Mouse (Mus musculus): Measurements from ENCODE around the gene Adora2a. TPM values are rescaled to one million over a fixed set of nuclear protein-coding genes. Genes with fewer than 3 reads are reported as not detected.
A peak's percentile ranks its signal among the peaks of the same experiment; 100 is the strongest.
"Not testable (repeated sequence)": the region's sequence is repeated elsewhere in the genome, so short reads cannot be mapped to it uniquely, and the experiment has no call there.

Gene Adora2a
- polyA plus RNA-seq, 1 experiment from 2014 or later, result 0.11 TPM

DNA sequence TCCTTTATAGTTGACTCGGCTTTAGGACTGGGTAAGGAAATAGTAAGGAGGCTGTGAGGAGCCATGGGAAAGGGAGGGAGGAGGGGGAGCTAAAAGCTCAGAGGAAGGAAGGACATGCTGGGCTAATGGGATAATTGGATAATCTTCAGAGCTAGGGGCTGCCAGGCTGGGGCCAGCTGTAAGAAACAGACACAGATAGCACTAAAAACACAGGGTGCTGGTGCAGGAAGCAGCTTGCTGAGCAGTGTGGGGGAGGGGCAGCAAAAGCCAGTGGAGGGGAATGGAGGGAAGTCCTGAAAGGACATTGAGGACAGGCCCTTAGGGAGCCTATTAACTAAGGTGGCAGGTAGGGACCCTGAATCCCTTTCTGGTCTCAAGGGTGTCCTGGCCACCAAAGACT is 27.9 kb downstream of the Adora2a start:
- not testable (repeated sequence) for H3K79me2 ChIP-seq (ENCODE audit: inconsistent target); H3K4me3 ChIP-seq (ENCODE audit: inconsistent target); H3K36me3 ChIP-seq (ENCODE audit: inconsistent target); H3K27ac ChIP-seq
- 100% methylated on average over 1 of the region's 1 CpGs for WGBS (ENCODE audit: missing documents)

GRCm38 (mm10) chr10:75345265-75345664 is 28.6 kb downstream of the Adora2a start:
- H3K4me3 ChIP-seq (ENCODE audit: inconsistent target), result no peak overlapping the region
- H3K36me3 ChIP-seq (ENCODE audit: inconsistent target), result no peaks in the 10 kb centered on the region
- 13% methylated on average over 2 of the region's 2 CpGs for WGBS (ENCODE audit: missing documents)
- H3K27ac ChIP-seq, result no peak overlapping the region
- no peaks in the 10 kb centered on the region for H3K79me2 ChIP-seq (ENCODE audit: inconsistent target)

DNA sequence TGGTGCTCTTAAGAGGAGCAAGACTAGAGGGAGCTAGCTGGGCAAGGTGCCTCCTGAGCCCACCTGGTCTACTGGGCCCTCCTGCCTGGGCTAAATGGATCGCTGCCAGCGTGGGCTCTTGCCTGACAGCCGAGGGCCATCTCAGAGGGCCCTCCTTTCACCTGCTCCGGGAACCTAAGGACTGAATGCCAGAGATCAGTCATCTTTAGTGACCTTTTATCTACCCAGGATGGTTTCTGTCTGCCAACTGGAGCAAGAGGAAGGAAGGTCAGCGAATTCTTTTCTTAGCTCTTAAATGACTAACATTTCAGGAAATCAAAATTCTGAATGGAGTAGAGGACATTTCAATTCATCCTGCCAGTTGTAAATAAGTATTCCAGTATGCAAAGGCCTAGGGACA is 33.9 kb downstream of the Adora2a start:
- no peaks in the 10 kb centered on the region for H3K36me3 ChIP-seq (ENCODE audit: inconsistent target)
- no peak overlapping the region for H3K4me3 ChIP-seq (ENCODE audit: inconsistent target)
- no peaks in the 10 kb centered on the region for H3K79me2 ChIP-seq (ENCODE audit: inconsistent target)
- H3K27ac ChIP-seq, result no peak overlapping the region
- 89% methylated on average over 5 of the region's 5 CpGs for WGBS (ENCODE audit: missing documents)

DNA sequence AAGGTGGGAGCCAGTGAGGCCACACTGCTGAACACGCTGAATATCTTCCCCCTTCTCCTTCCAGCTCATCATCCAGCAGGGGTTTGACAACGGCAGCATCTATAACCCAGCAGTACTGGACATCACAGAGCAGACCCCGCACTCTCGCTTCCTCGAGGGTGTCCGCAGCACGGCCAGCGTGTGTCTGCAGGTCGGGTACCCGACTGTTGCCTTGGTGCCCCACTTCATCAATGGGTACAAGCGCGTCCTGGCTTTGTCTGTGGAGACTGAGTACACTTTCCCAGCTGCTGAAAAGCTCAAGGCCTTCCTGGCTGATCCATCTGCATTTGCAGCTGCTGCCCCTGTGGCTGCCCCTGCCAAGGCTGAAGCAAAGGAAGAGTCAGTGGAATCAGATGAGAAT is 35.9 kb downstream of the Adora2a start:
- 98% methylated on average over 12 of the region's 12 CpGs for WGBS (ENCODE audit: missing documents)
- Histone ChIP-seq H3K4me3 (ENCODE audit: inconsistent target) (no peak overlapping the region), H3K79me2 (ENCODE audit: inconsistent target) (no peaks in the 10 kb centered on the region), H3K27ac (no peak overlapping the region), H3K36me3 (ENCODE audit: inconsistent target) (no peaks in the 10 kb centered on the region)

DNA sequence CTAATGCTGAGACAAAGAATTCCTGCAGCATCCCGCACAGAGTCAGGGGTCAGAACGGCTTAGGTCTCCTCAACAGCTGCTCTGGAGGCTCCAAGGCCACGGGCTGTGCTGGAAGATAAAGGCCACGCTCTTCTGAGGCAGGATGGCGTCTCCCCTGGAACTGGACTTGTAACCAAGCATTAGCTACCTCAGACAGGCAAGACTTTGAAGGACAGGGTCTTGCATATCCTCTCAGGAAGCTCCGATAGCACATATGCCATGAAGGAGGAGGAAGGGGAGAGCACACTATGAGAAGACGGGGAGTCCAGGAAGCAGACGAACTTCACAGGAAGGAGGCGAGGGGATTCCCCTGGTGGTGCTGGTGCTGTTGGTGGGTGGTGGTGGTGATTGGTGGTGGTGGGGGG is 37.2 kb downstream of the Adora2a start:
- H3K4me3 ChIP-seq (ENCODE audit: inconsistent target); H3K27ac ChIP-seq; H3K36me3 ChIP-seq (ENCODE audit: inconsistent target); H3K79me2 ChIP-seq (ENCODE audit: inconsistent target): not testable (repeated sequence)
- WGBS (ENCODE audit: missing documents), result no CpG with 5 or more reads among the region's 9 CpGs

DNA sequence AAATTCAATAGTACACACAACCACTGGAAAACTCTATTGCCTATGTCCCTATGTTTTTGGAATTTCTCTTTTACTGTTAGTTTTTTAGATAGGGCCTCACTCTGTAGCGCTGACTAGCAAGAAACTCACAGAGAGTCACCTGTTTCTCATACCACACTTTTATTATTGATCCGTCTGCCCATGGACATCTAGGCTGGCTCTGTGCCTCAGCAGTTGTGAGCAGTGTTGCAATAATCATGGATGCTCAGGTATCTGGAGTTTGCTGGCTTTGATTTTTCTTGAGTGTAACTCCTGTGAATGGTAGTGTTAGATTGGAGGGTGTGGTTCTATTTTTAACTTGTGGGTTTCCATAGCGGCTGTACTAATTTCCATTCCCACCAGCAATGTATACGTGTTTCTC is 38.7 kb downstream of the Adora2a start:
- Histone ChIP-seq H3K36me3 (ENCODE audit: inconsistent target) (no peaks in the 10 kb centered on the region), H3K79me2 (ENCODE audit: inconsistent target) (no peaks in the 10 kb centered on the region), H3K27ac (no peak overlapping the region), H3K4me3 (ENCODE audit: inconsistent target) (no peak overlapping the region)
- 56% methylated on average over 4 of the region's 4 CpGs for WGBS (ENCODE audit: missing documents)

GRCm38 (mm10) chr10:75364214-75364690 is 47.6 kb downstream of the Adora2a start:
- H3K4me3 ChIP-seq (ENCODE audit: inconsistent target); H3K36me3 ChIP-seq (ENCODE audit: inconsistent target); H3K27ac ChIP-seq; H3K79me2 ChIP-seq (ENCODE audit: inconsistent target): not testable (repeated sequence)
- no CpG with 5 or more reads among the region's 1 CpGs for WGBS (ENCODE audit: missing documents)

DNA sequence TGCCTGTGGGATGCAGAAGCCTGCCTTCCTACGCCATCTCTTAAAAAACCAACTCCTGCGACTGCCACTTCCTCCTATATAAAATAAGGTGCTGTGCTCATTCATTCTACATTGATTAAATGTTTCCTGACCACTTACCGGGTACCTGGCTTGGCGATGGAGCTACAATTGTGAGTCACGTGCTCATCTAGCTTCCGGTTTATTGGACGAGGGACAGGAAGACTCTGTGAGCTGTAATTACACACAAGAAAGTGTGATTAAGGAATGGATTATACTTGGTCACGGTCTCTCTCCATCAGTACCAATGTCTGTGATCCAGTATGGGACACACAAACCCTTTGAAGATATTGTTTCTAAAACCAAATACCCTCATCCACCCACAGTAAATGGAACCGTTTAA is 48.1 kb downstream of the Adora2a start:
- Histone ChIP-seq H3K27ac (no peak overlapping the region), H3K79me2 (ENCODE audit: inconsistent target) (no peaks in the 10 kb centered on the region), H3K4me3 (ENCODE audit: inconsistent target) (no peak overlapping the region), H3K36me3 (ENCODE audit: inconsistent target) (no peaks in the 10 kb centered on the region)
- WGBS (ENCODE audit: missing documents), result 34% methylated on average over 9 of the region's 9 CpGs

- peak overlapping the region; percentile 10; the same call in 1 of the 2 replicates for H3K4me3 ChIP-seq (ENCODE audit: inconsistent target)
- H3K79me2 ChIP-seq (ENCODE audit: inconsistent target), result no peaks in the 10 kb centered on the region
- no peak overlapping the region for H3K27ac ChIP-seq
- whole genome bisulfite sequencing (ENCODE audit: missing documents), result 70% methylated on average over 6 of the region's 6 CpGs
- H3K36me3 ChIP-seq (ENCODE audit: inconsistent target), result no peaks in the 10 kb centered on the region
Observed at GRCm38 (mm10) chr10:75365231-75365633, 48.6 kb downstream of the Adora2a start.

GRCm38 (mm10) chr10:75373655-75374351 is 57.1 kb downstream of the Adora2a start:
- 51% methylated on average over 9 of the region's 19 CpGs for WGBS (ENCODE audit: missing documents)
- H3K79me2 ChIP-seq (ENCODE audit: inconsistent target), result not testable (repeated sequence)

GRCm38 (mm10) chr10:75378688-75379087 is 62.0 kb downstream of the Adora2a start:
- no peak overlapping the region for H3K27ac ChIP-seq
- no peak overlapping the region for H3K4me3 ChIP-seq (ENCODE audit: inconsistent target)
- H3K36me3 ChIP-seq (ENCODE audit: inconsistent target), result no peaks in the 10 kb centered on the region
- WGBS (ENCODE audit: missing documents), result 93% methylated on average over 10 of the region's 10 CpGs
- H3K79me2 ChIP-seq (ENCODE audit: inconsistent target), result no peaks in the 10 kb centered on the region

More at GRCm38 (mm10) chr10:75373655-75374351, 57.1 kb downstream of the Adora2a start:
- H3K36me3 ChIP-seq (ENCODE audit: inconsistent target); H3K27ac ChIP-seq; H3K4me3 ChIP-seq (ENCODE audit: inconsistent target): not testable (repeated sequence)

Other genes with a start within 250 kb of the Adora2a start
- 26.2 to 38.4 TPM (median 38.1 TPM) in 3 replicates for gene Specc1l, start 104.8 kb upstream of the Adora2a start, polyA plus RNA-seq (2018)
- 0.24 TPM in 1 of 3 replicates, not detected in the others for gene Upb1, start 84.2 kb downstream of the Adora2a start, polyA plus RNA-seq (2018)
- 45.0 to 207 TPM (median 89.0 TPM) in 3 replicates for gene Snrpd3, start 200.7 kb downstream of the Adora2a start, polyA plus RNA-seq (2018)
- gene Gucd1, start 201.1 kb downstream of the Adora2a start, polyA plus RNA-seq (2018), result 11.2 to 15.3 TPM (median 12.4 TPM) in 3 replicates
- gene Lrrc75b, start 243.5 kb downstream of the Adora2a start, polyA plus RNA-seq (2018), result not detected in 3 replicates
- not detected in 3 replicates for gene Ggt1, start 244.7 kb downstream of the Adora2a start, polyA plus RNA-seq (2018)

Measured in macrophage (primary cell).